Mouse (Mus musculus): Measurements from ENCODE around the gene Rfk. TPM values are rescaled to one million over a fixed set of nuclear protein-coding genes. Genes with fewer than 3 reads are reported as not detected.

Gene Rfk
- total and polyA plus RNA-seq, 3 experiments, result 14.7 to 51.8 (median 34.2) TPM

DNA sequence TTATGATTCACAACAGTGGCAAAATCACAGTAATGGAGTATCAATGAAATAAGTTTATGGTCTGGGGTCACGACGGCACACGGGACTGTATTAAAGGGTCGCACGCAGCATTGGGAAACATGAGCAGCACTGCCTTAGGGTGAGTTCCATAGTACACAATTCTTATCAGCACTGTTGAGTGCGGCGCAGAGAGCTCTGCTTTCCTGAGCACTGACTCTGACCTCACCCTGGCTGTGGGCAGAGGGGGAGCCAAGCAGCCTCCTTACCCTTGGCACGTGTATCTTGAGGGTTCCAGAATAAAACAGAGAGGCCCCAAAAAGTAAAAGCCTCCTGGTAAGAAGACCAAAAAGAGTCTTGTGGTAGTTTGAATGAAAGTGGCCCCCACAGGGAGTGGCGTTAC, 25.3 kb upstream of the Rfk start:
- Histone ChIP-seq H3K79me2 (replicated peaks; ENCODE audit: control insufficient read depth, extremely low read depth, insufficient read depth, poor library complexity, severe bottlenecking) (no peaks in the 10 kb centered on the region), H3K4me1 (ENCODE audit: control insufficient read depth in 1 of 2, insufficient read depth in 2 of 2) (no peaks in the 10 kb centered on the region), H3K4me3 (replicated peaks in 1 of 3; ENCODE audit: low read depth in 2 of 3, low read length in 2 of 3, poor library complexity in 1 of 3) (no peak overlapping the region), H3K27me3 (replicated peaks) (no peaks in the 10 kb centered on the region), H3K4me2 (ENCODE audit: insufficient read depth, low read depth, poor library complexity, severe bottlenecking) (no peak overlapping the region), H3K27ac (ENCODE audit: insufficient read depth, low read depth) (no peak overlapping the region), H3K9me3 (replicated peaks; ENCODE audit: low read length) (no peaks in the 10 kb centered on the region), H3K9ac (ENCODE audit: insufficient read depth, low read depth) (no peak overlapping the region), H3K36me3 (replicated peaks in 1 of 2; ENCODE audit: control insufficient read depth in 1 of 2, insufficient read depth in 1 of 2, low read length in 1 of 2) (no peaks in the 10 kb centered on the region)
- no peak for TF ChIP-seq E2F4 (IDR thresholded peaks at IDR 0.05; ENCODE audit: insufficient replicate concordance, low read depth, low read length)
- TF ChIP-seq PAX5 (IDR thresholded peaks at IDR 0.05; ENCODE audit: low read length), result no peak
- TF ChIP-seq SIN3A (IDR thresholded peaks at IDR 0.05; ENCODE audit: low read length), result no peak
- TF ChIP-seq ELF1 (IDR thresholded peaks at IDR 0.05; ENCODE audit: low read depth, low read length), result no peak
- TF ChIP-seq POLR2A (IDR thresholded peaks at IDR 0.05; ENCODE audit: low read depth, low read length), result no peak
- no peak for TF ChIP-seq TCF12 (IDR thresholded peaks at IDR 0.05; ENCODE audit: low read depth, low read length)
- TF ChIP-seq EP300 (IDR thresholded peaks at IDR 0.05; ENCODE audit: low read length), result no peak
- TF ChIP-seq MAX (IDR thresholded peaks at IDR 0.05; ENCODE audit: low read length), result no peak
- TF ChIP-seq KAT2A (IDR thresholded peaks at IDR 0.05; ENCODE audit: insufficient replicate concordance, low read length), result no peak
- TF ChIP-seq ZKSCAN1 (IDR thresholded peaks at IDR 0.05; ENCODE audit: borderline replicate concordance, low read depth, low read length), result no peak
- no peak for TF ChIP-seq RAD21 (IDR thresholded peaks at IDR 0.05; ENCODE audit: low read depth, low read length)
- TF ChIP-seq RCOR1 (conservative IDR thresholded peaks at IDR 0.05; ENCODE audit: low read depth, low read length), result no peak
- no peak for TF ChIP-seq MYC (IDR thresholded peaks at IDR 0.05; ENCODE audit: low read depth, low read length)
- no peak for TF ChIP-seq ZC3H11A (IDR thresholded peaks at IDR 0.05; ENCODE audit: low read depth, low read length)
- no peak for TF ChIP-seq USF2 (conservative IDR thresholded peaks at IDR 0.05; ENCODE audit: low read depth, low read length)
- TF ChIP-seq HCFC1 (IDR thresholded peaks at IDR 0.05; ENCODE audit: low read depth, low read length), result no peak
- TF ChIP-seq JUND (conservative IDR thresholded peaks at IDR 0.05; ENCODE audit: low read depth, low read length), result no peak
- TF ChIP-seq CHD2 (IDR thresholded peaks at IDR 0.05; ENCODE audit: low read length), result no peak
- DNase-seq (ENCODE audit: extremely low read depth), result no peak
- in situ Hi-C loops (cut with MboI; ENCODE audit: low pct_ligation_motif_present, low pct_unique_long_range_greater_than_20kb, low sequenced_read_pairs) (no loop called here), dilution Hi-C loops (cut with MboI; ENCODE audit: extremely low pct_ligation_motif_present, extremely low pct_unique_long_range_greater_than_20kb, low sequenced_read_pairs) (no loop called here)

- Histone ChIP-seq H3K27me3 (replicated peaks) (no peaks in the 10 kb centered on the region), H3K9ac (ENCODE audit: insufficient read depth, low read depth) (no peak overlapping the region), H3K27ac (ENCODE audit: insufficient read depth, low read depth) (no peak overlapping the region), H3K4me3 (replicated peaks in 1 of 3; ENCODE audit: low read depth in 2 of 3, low read length in 2 of 3, poor library complexity in 1 of 3) (no peak overlapping the region), H3K79me2 (replicated peaks; ENCODE audit: control insufficient read depth, extremely low read depth, insufficient read depth, poor library complexity, severe bottlenecking) (no peaks in the 10 kb centered on the region), H3K36me3 (replicated peaks in 1 of 2; ENCODE audit: control insufficient read depth in 1 of 2, insufficient read depth in 1 of 2, low read length in 1 of 2) (no peaks in the 10 kb centered on the region), H3K4me1 (ENCODE audit: control insufficient read depth in 1 of 2, insufficient read depth in 2 of 2) (no peaks in the 10 kb centered on the region), H3K9me3 (replicated peaks; ENCODE audit: low read length) (no peaks in the 10 kb centered on the region), H3K4me2 (ENCODE audit: insufficient read depth, low read depth, poor library complexity, severe bottlenecking) (no peak overlapping the region)
- in situ Hi-C loops (cut with MboI; ENCODE audit: low pct_ligation_motif_present, low pct_unique_long_range_greater_than_20kb, low sequenced_read_pairs), result no loop called here
- no peak for DNase-seq (ENCODE audit: extremely low read depth)
- dilution Hi-C loops (cut with MboI; ENCODE audit: extremely low pct_ligation_motif_present, extremely low pct_unique_long_range_greater_than_20kb, low sequenced_read_pairs), result no loop called here
- TF ChIP-seq CHD1 (IDR thresholded peaks at IDR 0.05; ENCODE audit: low read depth, low read length) (no peak), CTCF (conservative IDR thresholded peaks at IDR 0.05 in 1 of 2, IDR thresholded peaks at IDR 0.05 in 1 of 2; ENCODE audit: low read depth in 2 of 2, low read length in 2 of 2) (peak in 1 of 2 experiments; percentile 27; a peak in 1 of 4 replicates), SMC3 (IDR thresholded peaks at IDR 0.05; ENCODE audit: low read depth, low read length) (peak; percentile 24; the same call in 1 of the 2 replicates), ZMIZ1 (IDR thresholded peaks at IDR 0.05; ENCODE audit: low read depth, low read length) (no peak), RCOR1 (conservative IDR thresholded peaks at IDR 0.05; ENCODE audit: low read depth, low read length) (no peak), POLR2AphosphoS2 (IDR thresholded peaks at IDR 0.05; ENCODE audit: low read depth, low read length) (no peak)
Measured at GRCm38 (mm10) chr19:17369581-17369980, 24.3 kb upstream of the Rfk start.

Measured in CH12.LX (cell line).